ENCODE assay signal across 17 mouse cellular contexts in genomic region chr6:5189507-5189906, GRCm38 (mm10). TPM values are rescaled to one million over a fixed set of nuclear protein-coding genes. Genes with fewer than 3 reads are reported as not detected.
DNase-seq lines count a peak whose midpoint lies in the region; ATAC-seq and TF ChIP-seq lines count a peak whose summit lies in the region.
"Had no signal": no experiment of that assay in that cellular context is flagged by ENCODE, and none has a peak within 500 bp of the region (broad histone marks: within the 10 kb centered on the region; RNA-seq: fewer than 3 reads in every experiment).

No protein-coding gene starts in this region.

- ATAC-seq in heart, postnatal 0 days (ENCODE audit: insufficient read depth, low read depth), result 0 out of 2 replicates have a peak, but pooled peaks have one; percentile 30
- ATAC-seq in liver, embryonic 13.5 days (ENCODE audit: low read depth), result no peak
- no peak for ATAC-seq in stomach, postnatal 0 days (ENCODE audit: low FRiP score, low TSS enrichment)
- no peak for ATAC-seq in forebrain, embryonic 11.5 days (replicated peaks; ENCODE audit: low FRiP score)
- ATAC-seq: forebrain, embryonic 15.5 days had no signal

- no peak overlapping the region for H3K4me2 ChIP-seq in heart, postnatal 0 days (ENCODE audit: low read depth, low read length)
- H3K4me2 ChIP-seq in liver, embryonic 13.5 days, result no peak overlapping the region
- no peak overlapping the region for H3K4me2 ChIP-seq in stomach, postnatal 0 days (replicated peaks; ENCODE audit: low read depth)
- H3K4me2 ChIP-seq in forebrain, embryonic 11.5 days (ENCODE audit: low read depth, low read length, severe bottlenecking), result no peak overlapping the region
- H3K4me2 ChIP-seq: forebrain, embryonic 15.5 days; heart, embryonic 15.5 days; neural tube, embryonic 15.5 days had no signal

- H3K9ac ChIP-seq in heart, postnatal 0 days (replicated peaks; ENCODE audit: low read depth, low read length), result no peak overlapping the region
- H3K9ac ChIP-seq in liver, embryonic 13.5 days, result no peak overlapping the region
- H3K9ac ChIP-seq in stomach, postnatal 0 days (ENCODE audit: low read length), result no peak overlapping the region
- H3K9ac ChIP-seq in forebrain, embryonic 11.5 days (ENCODE audit: low read length), result no peak overlapping the region
- H3K9ac ChIP-seq: forebrain, embryonic 15.5 days; heart, embryonic 15.5 days; neural tube, embryonic 15.5 days had no signal

- TF ChIP-seq CTCF in heart, postnatal 0 days (IDR thresholded peaks at IDR 0.05; ENCODE audit: low read depth), result no peak
- TF ChIP-seq CTCF in stomach, postnatal 0 days (IDR thresholded peaks at IDR 0.05; ENCODE audit: low read depth), result no peak

- no peak overlapping the region for H3K27ac ChIP-seq in heart, postnatal 0 days (ENCODE audit: low read depth)
- H3K27ac ChIP-seq in liver, embryonic 13.5 days, result peak overlapping the region; percentile 21; the same call in 1 of the 2 replicates
- H3K27ac ChIP-seq in stomach, postnatal 0 days (replicated peaks), result no peak overlapping the region
- H3K27ac ChIP-seq in forebrain, embryonic 11.5 days (ENCODE audit: low read depth, low read length), result no peak overlapping the region
- H3K27ac ChIP-seq: forebrain, embryonic 15.5 days; gastrocnemius, adult 2 months; heart, embryonic 15.5 days; neural tube, embryonic 15.5 days had no signal

- H3K9me3 ChIP-seq in heart, postnatal 0 days (replicated peaks; ENCODE audit: control insufficient read depth, low read length), result no peaks in the 10 kb centered on the region
- H3K9me3 ChIP-seq in liver, embryonic 13.5 days (replicated peaks), result no peaks in the 10 kb centered on the region
- H3K9me3 ChIP-seq in stomach, postnatal 0 days (ENCODE audit: control insufficient read depth, low read length), result no peaks in the 10 kb centered on the region
- no peaks in the 10 kb centered on the region for H3K9me3 ChIP-seq in forebrain, embryonic 11.5 days (ENCODE audit: control insufficient read depth, low read length)
- H3K9me3 ChIP-seq: forebrain, embryonic 15.5 days; heart, embryonic 15.5 days; neural tube, embryonic 15.5 days had no signal

- H3K4me3 ChIP-seq in heart, postnatal 0 days (ENCODE audit: low read depth, low read length), result no peak overlapping the region
- no peak overlapping the region for H3K4me3 ChIP-seq in liver, embryonic 13.5 days (replicated peaks)
- H3K4me3 ChIP-seq in stomach, postnatal 0 days (ENCODE audit: low read depth, low read length), result no peak overlapping the region
- H3K4me3 ChIP-seq in forebrain, embryonic 11.5 days (ENCODE audit: low read depth, low read length), result no peak overlapping the region
- H3K4me3 ChIP-seq: forebrain, embryonic 15.5 days; gastrocnemius, adult 2 months; heart, embryonic 15.5 days; neural tube, embryonic 15.5 days had no signal

- DNase-seq in heart, postnatal 0 days (ENCODE audit: low spot score), result peak; percentile 46
- no peak for DNase-seq in heart, adult 8-10 months (ENCODE audit: low spot score)
- no peak for DNase-seq in liver, embryonic 13.5 days
- DNase-seq in liver, result no peak
- peak; percentile 70 to 83 for DNase-seq in lung, adult 18-20 months
- peak; percentile 39 for DNase-seq in stomach, postnatal 0 days (ENCODE audit: low spot score)
- no peak for DNase-seq in cerebellum, adult 9-10 months
- no peak for DNase-seq in forebrain, embryonic 11.5 days (ENCODE audit: low spot score)
- DNase-seq: gastrocnemius, adult 2 months had no signal

- no peaks in the 10 kb centered on the region for H3K27me3 ChIP-seq in heart, postnatal 0 days (ENCODE audit: control insufficient read depth, insufficient read depth, low read length)
- H3K27me3 ChIP-seq in liver, embryonic 13.5 days, result no peaks in the 10 kb centered on the region
- H3K27me3 ChIP-seq in stomach, postnatal 0 days (ENCODE audit: control insufficient read depth, insufficient read depth, low read length), result no peaks in the 10 kb centered on the region
- H3K27me3 ChIP-seq in forebrain, embryonic 11.5 days (ENCODE audit: control insufficient read depth, insufficient read depth, low read length), result no peaks in the 10 kb centered on the region
- H3K27me3 ChIP-seq: forebrain, embryonic 15.5 days; heart, embryonic 15.5 days; neural tube, embryonic 15.5 days had no signal

- H3K4me1 ChIP-seq in heart, postnatal 0 days (ENCODE audit: control insufficient read depth, insufficient read depth), result no peaks in the 10 kb centered on the region
- peaks cover 31% of the 10 kb centered on the region for H3K4me1 ChIP-seq in liver, embryonic 13.5 days (replicated peaks)
- no peaks in the 10 kb centered on the region for H3K4me1 ChIP-seq in stomach, postnatal 0 days (replicated peaks; ENCODE audit: control insufficient read depth, insufficient read depth)
- H3K4me1 ChIP-seq in forebrain, embryonic 11.5 days (replicated peaks; ENCODE audit: control insufficient read depth, insufficient read depth, low read length), result peaks cover 2% of the 10 kb centered on the region; the same call in 1 of the 2 replicates
- H3K4me1 ChIP-seq: forebrain, embryonic 15.5 days; neural tube, embryonic 15.5 days had no signal

- no peaks in the 10 kb centered on the region for H3K36me3 ChIP-seq in heart, postnatal 0 days (replicated peaks; ENCODE audit: control insufficient read depth, insufficient read depth, low read length)
- H3K36me3 ChIP-seq in liver, embryonic 13.5 days, result no peaks in the 10 kb centered on the region
- H3K36me3 ChIP-seq in stomach, postnatal 0 days (ENCODE audit: control insufficient read depth, insufficient read depth, low read length), result no peaks in the 10 kb centered on the region
- no peaks in the 10 kb centered on the region for H3K36me3 ChIP-seq in forebrain, embryonic 11.5 days (ENCODE audit: control insufficient read depth, insufficient read depth, low read length)
- H3K36me3 ChIP-seq: forebrain, embryonic 15.5 days; heart, embryonic 15.5 days; neural tube, embryonic 15.5 days had no signal

- WGBS in heart, postnatal 0 days, result 18% methylated on average over 4 of the region's 4 CpGs
- WGBS in liver, embryonic 13.5 days (ENCODE audit: insufficient replicate concordance), result 65% methylated on average over 4 of the region's 4 CpGs
- 30% methylated on average over 4 of the region's 4 CpGs for WGBS in stomach, postnatal 0 days
- WGBS in forebrain, embryonic 11.5 days, result 88% methylated on average over 4 of the region's 4 CpGs

- no peak for TF ChIP-seq EP300 in heart, postnatal 0 days (IDR thresholded peaks at IDR 0.05; ENCODE audit: low read depth)
- TF ChIP-seq EP300 in stomach, postnatal 0 days (optimal IDR thresholded peaks at IDR 0.05), result no peak

RNA-seq across cellular contexts. Expression of gene Pon1, which starts 4.2 kb away (rescaled TPM):
- not detected in 2 replicates for total RNA-seq in heart, postnatal 0 days (2014; rRNA removed; ENCODE audit: low replicate concordance)
- polyA plus RNA-seq in heart, postnatal 0 days (2015; fragmentation: Nextera tagmentation; extraction: Ambion mirVana), result 0.10 TPM in 1 of 2 replicates, not detected in the other
- not detected for total RNA-seq in heart, adult 8-10 months (2022)
- polyA plus RNA-seq in liver, embryonic 13.5 days (2015; fragmentation: Nextera tagmentation; extraction: Ambion mirVana), result 2.3 TPM in 2 replicates
- polyA plus RNA-seq in stomach, postnatal 0 days (2015; fragmentation: Nextera tagmentation; extraction: Ambion mirVana), result 0.52 and 0.69 TPM in 2 replicates
- polyA plus RNA-seq in forebrain, embryonic 11.5 days (2014; fragmentation: Nextera tagmentation; extraction: Ambion mirVana), result 0.21 TPM in 1 of 2 replicates, not detected in the other
- total RNA-seq: common myeloid progenitor, adult 5-6 weeks; ES-E14; layer of hippocampus, adult 8-10 months; left cerebral cortex, postnatal 36 days; megakaryocyte, adult 5-6 weeks had no signal
- polyA plus RNA-seq: heart, embryonic 15.5 days; neural tube, embryonic 15.5 days had no signal

Comparison
In these comparisons a context has a peak if more than half of its experiments do, and no peak if none do; other contexts are left out.
1. DNase-seq: peak in heart, postnatal 0 days (single experiment), lung, adult 18-20 months (2 of 2) and stomach, postnatal 0 days (single experiment); none in heart, adult 8-10 months (single experiment), liver, embryonic 13.5 days (single experiment), liver (single experiment), cerebellum, adult 9-10 months (single experiment) and forebrain, embryonic 11.5 days (single experiment).